Mouse (Mus musculus): ENCODE measurements around the gene Leo1. TPM values are rescaled to one million over a fixed set of nuclear protein-coding genes. Genes with fewer than 3 reads are reported as not detected.

Gene Leo1
- polyA plus RNA-seq (2014; fragmentation: Nextera tagmentation; extraction: Ambion mirVana), result 36.9 and 45.8 TPM in 2 replicates

DNA sequence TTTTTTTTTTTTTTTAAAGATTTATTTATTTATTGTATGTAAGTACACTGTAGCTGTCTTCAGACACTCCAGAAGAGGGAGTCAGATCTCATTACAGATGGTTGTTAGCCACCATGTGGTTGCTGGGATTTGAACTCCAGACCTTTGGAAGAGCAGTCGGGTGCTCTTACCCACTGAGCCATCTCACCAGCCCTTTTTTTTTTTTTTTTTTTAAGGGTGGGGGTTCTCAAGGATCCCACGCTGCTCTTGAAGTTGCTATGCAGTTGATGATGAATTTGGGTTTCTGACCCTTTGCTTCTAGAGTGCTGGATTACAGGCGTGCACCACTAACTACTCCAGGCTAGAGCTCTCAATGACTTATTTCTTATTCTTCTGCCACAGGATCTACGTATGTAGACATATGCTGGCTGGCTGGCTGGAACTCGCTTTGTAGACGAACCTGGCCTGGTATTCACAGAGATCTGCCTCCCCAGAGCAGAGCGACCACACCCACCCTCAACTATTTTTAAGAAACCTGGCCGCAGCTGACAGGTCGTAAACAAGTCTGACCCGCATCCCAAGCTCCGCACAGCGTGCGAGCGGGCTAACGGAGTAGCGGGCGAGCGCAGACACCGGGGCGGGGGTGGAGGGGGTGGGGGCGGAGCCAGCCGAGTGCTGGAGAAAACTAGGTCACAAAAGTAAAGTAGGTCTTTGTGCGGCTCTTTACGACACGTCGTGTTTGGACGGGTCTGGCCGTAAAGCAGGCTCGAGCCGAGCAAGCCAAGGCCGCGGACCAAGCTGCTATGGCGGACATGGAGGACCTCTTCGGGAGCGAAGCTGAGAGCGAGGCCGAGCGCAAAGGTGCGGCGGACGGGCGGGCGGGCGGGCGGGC is at the start of gene Leo1:
Leo1 (plus strand) TSS at position 729 of the 871 bp plus-strand sequence.
- Histone ChIP-seq H3K4me2 (replicated peaks; ENCODE audit: low read depth, low read length) (peak within 1 kb of the TSS; percentile 60), H3K4me1 (ENCODE audit: control insufficient read depth, insufficient read depth, low read length) (peaks cover 13% of the 10 kb centered on the region), H3K36me3 (ENCODE audit: control insufficient read depth, insufficient read depth, low read length) (peaks cover 11% of the 10 kb centered on the region), H3K27me3 (ENCODE audit: control insufficient read depth, insufficient read depth, low read length) (no peaks in the 10 kb centered on the region), H3K4me3 (ENCODE audit: low read length) (peak within 1 kb of the TSS; percentile 85), H3K27ac (ENCODE audit: low read depth, low read length) (peak within 1 kb of the TSS; percentile 53; the same call in 1 of the 2 replicates), H3K9ac (ENCODE audit: low read depth, low read length) (peak within 1 kb of the TSS; percentile 85), H3K9me3 (ENCODE audit: control insufficient read depth, low read length) (no peaks in the 10 kb centered on the region)
- under 1% methylated on average over 45 of the region's 45 CpGs for WGBS
- ATAC-seq (ENCODE audit: low FRiP score, low TSS enrichment), result peak; percentile 94

DNA sequence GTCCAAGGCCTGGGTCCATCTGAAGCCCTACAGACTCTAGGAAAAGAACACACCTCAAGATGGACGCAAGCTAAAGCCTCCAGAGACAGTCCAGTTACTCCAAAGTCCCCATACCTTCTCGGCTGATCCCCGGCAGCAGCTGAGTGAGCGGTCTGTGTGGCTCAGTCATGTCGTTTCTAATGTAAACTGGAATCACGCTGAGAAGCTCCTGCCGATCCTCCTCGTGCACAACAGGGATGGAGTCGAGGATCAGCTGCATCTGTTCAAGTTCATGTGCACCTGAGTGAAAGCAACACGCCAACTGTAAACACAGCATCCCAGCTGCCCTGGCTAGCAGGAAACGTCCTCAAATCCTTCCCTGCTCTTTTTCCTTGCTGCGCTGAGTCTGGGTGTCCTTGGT is 48.1 kb upstream of the Leo1 start:
- 87% methylated on average over 12 of the region's 12 CpGs for WGBS
- Histone ChIP-seq H3K4me2 (replicated peaks; ENCODE audit: low read depth, low read length) (no peak overlapping the region), H3K27me3 (ENCODE audit: control insufficient read depth, insufficient read depth, low read length) (no peaks in the 10 kb centered on the region), H3K4me3 (ENCODE audit: low read length) (no peak overlapping the region), H3K36me3 (ENCODE audit: control insufficient read depth, insufficient read depth, low read length) (peaks cover 85% of the 10 kb centered on the region), H3K4me1 (ENCODE audit: control insufficient read depth, insufficient read depth, low read length) (no peaks in the 10 kb centered on the region), H3K9me3 (ENCODE audit: control insufficient read depth, low read length) (no peaks in the 10 kb centered on the region), H3K27ac (ENCODE audit: low read depth, low read length) (no peak overlapping the region), H3K9ac (ENCODE audit: low read depth, low read length) (no peak overlapping the region)
- no peak for ATAC-seq (ENCODE audit: low FRiP score, low TSS enrichment)

DNA sequence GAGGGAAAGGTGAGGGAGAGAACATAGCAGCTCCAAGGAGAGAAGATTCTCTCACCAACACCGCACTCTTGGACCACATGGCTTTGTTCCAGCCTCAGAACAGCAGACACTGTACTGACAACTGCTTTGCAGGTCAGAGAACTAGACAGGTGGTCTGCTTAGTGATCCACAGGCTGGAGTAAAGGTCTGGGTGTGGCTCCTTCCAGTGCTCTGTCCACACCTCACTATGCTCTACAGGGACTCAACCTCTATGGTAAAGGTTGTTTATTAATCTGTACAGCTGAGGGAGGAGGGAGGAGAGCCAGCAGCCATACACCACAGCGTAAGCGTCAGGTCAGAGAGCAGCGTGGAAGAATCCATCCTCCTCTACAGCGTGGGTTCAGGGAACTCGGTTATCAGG is 45.4 kb upstream of the Leo1 start:
- no peak for ATAC-seq (ENCODE audit: low FRiP score, low TSS enrichment)
- Histone ChIP-seq H3K27ac (ENCODE audit: low read depth, low read length) (no peak overlapping the region), H3K27me3 (ENCODE audit: control insufficient read depth, insufficient read depth, low read length) (no peaks in the 10 kb centered on the region), H3K9me3 (ENCODE audit: control insufficient read depth, low read length) (no peaks in the 10 kb centered on the region), H3K36me3 (ENCODE audit: control insufficient read depth, insufficient read depth, low read length) (peaks cover 64% of the 10 kb centered on the region), H3K9ac (ENCODE audit: low read depth, low read length) (no peak overlapping the region), H3K4me2 (replicated peaks; ENCODE audit: low read depth, low read length) (no peak overlapping the region), H3K4me1 (ENCODE audit: control insufficient read depth, insufficient read depth, low read length) (no peaks in the 10 kb centered on the region), H3K4me3 (ENCODE audit: low read length) (no peak overlapping the region)
- 89% methylated on average over 6 of the region's 6 CpGs for WGBS

DNA sequence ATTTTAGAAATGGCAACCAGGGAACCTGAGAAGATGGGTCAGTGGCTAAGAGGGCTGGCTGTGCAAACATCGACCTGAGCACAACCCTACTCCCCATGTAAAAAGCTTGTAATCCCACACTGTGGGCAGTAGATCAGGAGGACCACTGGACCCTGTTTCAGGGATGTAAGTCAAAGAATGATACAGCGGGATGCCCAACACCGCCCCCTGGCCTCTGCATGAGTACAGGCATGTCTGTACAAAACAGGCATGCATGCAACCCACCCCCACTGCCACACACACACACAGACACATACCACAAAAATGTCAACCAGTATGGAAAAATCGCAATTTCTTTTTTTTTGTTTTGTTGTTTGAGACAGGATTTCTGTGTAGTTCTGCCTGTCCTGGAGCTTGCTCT is 42.3 kb upstream of the Leo1 start:
- no peak for ATAC-seq (ENCODE audit: low FRiP score, low TSS enrichment)
- H3K4me1 ChIP-seq (ENCODE audit: control insufficient read depth, insufficient read depth, low read length), result peaks cover 5% of the 10 kb centered on the region; the same call in 1 of the 2 replicates
- 93% methylated on average over 4 of the region's 4 CpGs for WGBS

DNA sequence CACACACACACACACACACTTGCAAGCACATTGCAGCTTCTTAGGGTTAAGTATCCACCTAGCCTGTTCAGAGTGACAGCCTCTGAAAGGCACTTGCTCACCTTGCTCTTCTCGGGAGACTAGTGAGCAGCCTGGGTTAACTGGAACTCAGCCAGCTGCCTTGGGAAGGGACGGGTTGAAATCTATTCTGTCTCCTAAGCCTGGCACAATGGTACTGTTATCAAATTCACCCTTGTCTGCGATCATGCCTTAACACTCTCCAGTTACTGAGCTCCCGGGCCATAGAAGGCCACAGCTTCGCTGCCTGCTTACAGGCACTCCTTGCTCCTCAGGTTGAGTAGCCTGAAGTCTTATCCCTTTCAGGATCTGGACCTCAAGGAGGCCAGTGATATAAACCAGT is 40.7 kb upstream of the Leo1 start:
- no peak overlapping the region for H3K27ac ChIP-seq (ENCODE audit: low read depth, low read length)
- no peak for ATAC-seq (ENCODE audit: low FRiP score, low TSS enrichment)
- H3K9ac ChIP-seq (ENCODE audit: low read depth, low read length), result no peak overlapping the region
- H3K4me1 ChIP-seq (ENCODE audit: control insufficient read depth, insufficient read depth, low read length), result peaks cover 14% of the 10 kb centered on the region; the same call in 1 of the 2 replicates
- peaks cover 22% of the 10 kb centered on the region for H3K36me3 ChIP-seq (ENCODE audit: control insufficient read depth, insufficient read depth, low read length)
- H3K27me3 ChIP-seq (ENCODE audit: control insufficient read depth, insufficient read depth, low read length), result no peaks in the 10 kb centered on the region
- no peak overlapping the region for H3K4me2 ChIP-seq (replicated peaks; ENCODE audit: low read depth, low read length)
- no peak overlapping the region for H3K4me3 ChIP-seq (ENCODE audit: low read length)
- 82% methylated on average over 5 of the region's 5 CpGs for WGBS
- H3K9me3 ChIP-seq (ENCODE audit: control insufficient read depth, low read length), result no peaks in the 10 kb centered on the region

More for the DNA sequence above, 42.3 kb upstream of the Leo1 start:
- Histone ChIP-seq H3K4me2 (replicated peaks; ENCODE audit: low read depth, low read length) (no peak overlapping the region), H3K9ac (ENCODE audit: low read depth, low read length) (no peak overlapping the region), H3K4me3 (ENCODE audit: low read length) (no peak overlapping the region), H3K9me3 (ENCODE audit: control insufficient read depth, low read length) (no peaks in the 10 kb centered on the region), H3K27me3 (ENCODE audit: control insufficient read depth, insufficient read depth, low read length) (no peaks in the 10 kb centered on the region), H3K36me3 (ENCODE audit: control insufficient read depth, insufficient read depth, low read length) (peaks cover 34% of the 10 kb centered on the region), H3K27ac (ENCODE audit: low read depth, low read length) (no peak overlapping the region)

DNA sequence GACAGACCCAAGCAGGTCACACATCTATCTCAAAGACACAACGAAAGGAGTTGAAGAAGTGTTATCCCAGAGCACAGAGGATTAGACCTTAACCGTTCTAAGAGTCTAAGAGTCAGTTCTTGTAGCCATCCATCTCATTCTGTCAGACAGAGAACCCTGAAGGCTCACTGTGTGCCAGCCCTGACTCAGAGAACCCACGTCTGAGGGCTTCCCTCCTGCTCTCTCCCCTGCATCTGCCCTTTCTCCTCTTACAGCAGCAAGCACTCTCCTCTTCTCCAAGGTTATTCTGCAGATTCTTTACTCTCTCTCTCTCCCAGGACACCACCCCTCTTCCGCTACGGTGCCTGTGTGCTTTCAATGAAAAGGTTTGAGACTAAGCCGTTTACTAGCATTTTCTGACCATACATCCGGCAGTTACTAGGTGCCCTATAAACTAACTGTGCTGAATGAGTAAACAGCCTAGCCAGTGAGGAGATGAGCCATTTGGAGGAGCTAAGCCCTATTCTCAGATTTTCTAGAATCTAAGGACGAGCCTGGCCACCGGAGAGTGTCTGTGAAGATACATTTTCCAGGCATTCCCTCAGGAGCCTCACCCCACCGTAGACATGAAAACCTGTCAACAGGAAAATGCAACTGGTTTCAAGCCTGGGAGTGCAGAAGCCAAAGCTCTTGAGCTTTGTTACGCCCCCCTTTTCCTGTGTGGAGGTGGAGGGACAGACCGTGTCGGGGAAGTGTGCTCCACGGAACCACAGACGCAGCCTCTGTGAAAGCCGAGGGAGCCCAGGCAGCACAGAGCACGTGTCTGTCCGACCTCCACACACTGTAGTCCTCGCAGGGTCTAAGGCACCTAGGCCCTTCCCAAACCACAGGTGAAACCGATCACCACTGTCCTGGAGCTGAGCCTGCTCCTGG is 39.5 kb upstream of the Leo1 start:
- WGBS, result 67% methylated on average over 20 of the region's 20 CpGs
- Histone ChIP-seq H3K4me3 (ENCODE audit: low read length) (no peak overlapping the region), H3K27me3 (ENCODE audit: control insufficient read depth, insufficient read depth, low read length) (no peaks in the 10 kb centered on the region), H3K36me3 (ENCODE audit: control insufficient read depth, insufficient read depth, low read length) (peaks cover 13% of the 10 kb centered on the region), H3K4me2 (replicated peaks; ENCODE audit: low read depth, low read length) (no peak overlapping the region), H3K9ac (ENCODE audit: low read depth, low read length) (no peak overlapping the region), H3K9me3 (ENCODE audit: control insufficient read depth, low read length) (no peaks in the 10 kb centered on the region), H3K27ac (ENCODE audit: low read depth, low read length) (no peak overlapping the region), H3K4me1 (ENCODE audit: control insufficient read depth, insufficient read depth, low read length) (peaks cover 14% of the 10 kb centered on the region; the same call in 1 of the 2 replicates)
- ATAC-seq (ENCODE audit: low FRiP score, low TSS enrichment), result no peak

DNA sequence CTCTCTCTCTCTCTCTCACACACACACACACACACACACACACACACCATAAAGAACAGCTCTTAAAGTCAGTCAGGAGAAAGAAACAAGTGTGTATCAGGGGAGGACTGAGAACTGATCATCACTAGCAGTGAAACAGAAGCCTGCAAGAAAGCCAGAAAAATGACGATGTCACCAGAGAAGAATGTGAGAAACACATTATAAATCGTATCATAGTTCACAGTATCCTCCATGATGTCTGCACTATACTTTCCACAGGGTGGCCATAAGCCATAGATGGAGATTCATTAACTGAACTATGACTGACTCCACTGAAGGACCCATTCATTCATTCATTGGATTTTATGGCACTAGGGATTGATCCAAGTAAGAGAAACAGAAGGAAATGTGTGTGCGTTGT is 37.8 kb upstream of the Leo1 start:
- H3K27me3 ChIP-seq (ENCODE audit: control insufficient read depth, insufficient read depth, low read length), result no peaks in the 10 kb centered on the region
- H3K9ac ChIP-seq (ENCODE audit: low read depth, low read length), result no peak overlapping the region
- H3K4me1 ChIP-seq (ENCODE audit: control insufficient read depth, insufficient read depth, low read length), result peaks cover 18% of the 10 kb centered on the region; the same call in 1 of the 2 replicates
- WGBS, result 63% methylated on average over 3 of the region's 3 CpGs
- no peak overlapping the region for H3K4me3 ChIP-seq (ENCODE audit: low read length)
- ATAC-seq (ENCODE audit: low FRiP score, low TSS enrichment), result no peak
- H3K27ac ChIP-seq (ENCODE audit: low read depth, low read length), result no peak overlapping the region
- H3K9me3 ChIP-seq (ENCODE audit: control insufficient read depth, low read length), result no peaks in the 10 kb centered on the region
- no peak overlapping the region for H3K4me2 ChIP-seq (replicated peaks; ENCODE audit: low read depth, low read length)
- no peaks in the 10 kb centered on the region for H3K36me3 ChIP-seq (ENCODE audit: control insufficient read depth, insufficient read depth, low read length)

DNA sequence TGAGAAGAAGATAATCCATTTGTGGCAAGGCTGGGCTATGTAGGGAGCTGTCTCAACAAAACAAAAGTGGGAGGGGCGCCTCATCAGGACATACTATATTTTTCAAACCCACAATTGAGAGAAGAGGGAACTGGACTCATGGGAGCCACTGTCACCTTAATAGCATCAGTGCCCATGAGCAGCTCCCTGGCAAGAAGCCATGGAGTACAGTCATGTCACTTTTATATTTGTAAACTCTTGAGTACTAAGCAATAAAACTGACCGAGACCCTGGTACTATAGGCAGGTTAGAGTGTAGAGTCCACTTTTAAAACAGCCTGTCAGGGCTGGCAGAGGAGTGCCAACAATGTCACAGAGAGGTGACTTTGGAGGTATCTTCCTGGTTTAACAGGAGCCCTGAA is 35.2 kb upstream of the Leo1 start:
- Histone ChIP-seq H3K27me3 (ENCODE audit: control insufficient read depth, insufficient read depth, low read length) (no peaks in the 10 kb centered on the region), H3K9ac (ENCODE audit: low read depth, low read length) (no peak overlapping the region), H3K4me1 (ENCODE audit: control insufficient read depth, insufficient read depth, low read length) (peaks cover 18% of the 10 kb centered on the region; the same call in 1 of the 2 replicates), H3K36me3 (ENCODE audit: control insufficient read depth, insufficient read depth, low read length) (no peaks in the 10 kb centered on the region), H3K4me2 (replicated peaks; ENCODE audit: low read depth, low read length) (no peak overlapping the region), H3K4me3 (ENCODE audit: low read length) (no peak overlapping the region), H3K9me3 (ENCODE audit: control insufficient read depth, low read length) (no peaks in the 10 kb centered on the region), H3K27ac (ENCODE audit: low read depth, low read length) (no peak overlapping the region)
- no peak for ATAC-seq (ENCODE audit: low FRiP score, low TSS enrichment)
- WGBS, result 90% methylated on average over 2 of the region's 2 CpGs

Data from kidney, embryonic 14.5 days (tissue).